Mouse (Mus musculus): Measurements from ENCODE around the gene 4933425L06Rik.

Gene 4933425L06Rik

GRCm38 (mm10) chr13:105132776-105133175 lies 50.9 kb downstream of the 4933425L06Rik start:
- peak; percentile 44 for DNase-seq (ENCODE audit: low read depth, low spot score)

GRCm38 (mm10) chr13:105134397-105134796 lies 52.5 kb downstream of the 4933425L06Rik start:
- no peak for DNase-seq (ENCODE audit: low read depth, low spot score)

- DNase-seq (ENCODE audit: low read depth, low spot score) = no peak
Observed at GRCm38 (mm10) chr13:105139881-105140280, 58.0 kb downstream of the 4933425L06Rik start.

- DNase-seq (ENCODE audit: low read depth, low spot score) = no peak
Observed at GRCm38 (mm10) chr13:105146827-105147226, 64.9 kb downstream of the 4933425L06Rik start.

GRCm38 (mm10) chr13:105147795-105148418 lies 66.0 kb downstream of the 4933425L06Rik start:
- no peak for DNase-seq (ENCODE audit: low read depth, low spot score)

GRCm38 (mm10) chr13:105150006-105150405 lies 68.1 kb downstream of the 4933425L06Rik start:
- no peak for DNase-seq (ENCODE audit: low read depth, low spot score)

- DNase-seq (ENCODE audit: low read depth, low spot score) = peak; percentile 51
Observed at GRCm38 (mm10) chr13:105153955-105154354, 72.0 kb downstream of the 4933425L06Rik start.

- DNase-seq (ENCODE audit: low read depth, low spot score) = no peak
Observed at GRCm38 (mm10) chr13:105165441-105165840, 83.5 kb downstream of the 4933425L06Rik start.

Data from brain, adult 2 months (tissue).